ENCODE assay signal across 9 mouse cellular contexts in genomic region chr14:40949047-40949446, GRCm38 (mm10). TPM values are rescaled to one million over a fixed set of nuclear protein-coding genes. Genes with fewer than 3 reads are reported as not detected.
DNase-seq lines count a peak whose midpoint lies in the region; ATAC-seq and TF ChIP-seq lines count a peak whose summit lies in the region.
"Had no signal": no experiment of that assay in that cellular context is flagged by ENCODE, and none has a peak within 500 bp of the region (broad histone marks: within the 10 kb centered on the region; RNA-seq: fewer than 3 reads in every experiment).

No protein-coding gene starts in this region.

- H3K36me3 ChIP-seq in forebrain, embryonic 10.5 days (replicated peaks) = peaks cover 52% of the 10 kb centered on the region
- 0 out of 2 replicates have a peak, but pooled peaks cover 4% of the 10 kb centered on the region for H3K36me3 ChIP-seq in forebrain, postnatal 0 days (ENCODE audit: insufficient read depth)
- 0 out of 2 replicates have a peak, but pooled peaks cover 4% of the 10 kb centered on the region for H3K36me3 ChIP-seq in lung, embryonic 14.5 days (ENCODE audit: insufficient read depth)
- no peaks in the 10 kb centered on the region for H3K36me3 ChIP-seq in forebrain, embryonic 11.5 days (ENCODE audit: control insufficient read depth, insufficient read depth, low read length)
- H3K36me3 ChIP-seq in midbrain, embryonic 16.5 days (ENCODE audit: control insufficient read depth, insufficient read depth, low read length) = no peaks in the 10 kb centered on the region

- ATAC-seq in forebrain, postnatal 0 days = no peak
- ATAC-seq in lung, embryonic 14.5 days (ENCODE audit: insufficient read depth) = no peak
- ATAC-seq in forebrain, embryonic 11.5 days (replicated peaks; ENCODE audit: low FRiP score) = peak; percentile 67
- ATAC-seq in midbrain, embryonic 16.5 days = no peak; the same call in 1 of the 2 replicates

- no peak overlapping the region for H3K9ac ChIP-seq in forebrain, postnatal 0 days
- H3K9ac ChIP-seq in lung, embryonic 14.5 days = no peak overlapping the region
- no peak overlapping the region for H3K9ac ChIP-seq in forebrain, embryonic 11.5 days (ENCODE audit: low read length)
- no peak overlapping the region for H3K9ac ChIP-seq in midbrain, embryonic 16.5 days (ENCODE audit: low read depth, low read length)

- DNase-seq in forebrain, embryonic 10.5 days (ENCODE audit: extremely low spot score, low spot score) = no peak
- DNase-seq in forebrain, postnatal 0 days = no peak
- no peak for DNase-seq in lung, embryonic 14.5 days
- no peak for DNase-seq in lung, postnatal 10 days
- no peak for DNase-seq in forebrain, embryonic 11.5 days (ENCODE audit: low spot score)
- DNase-seq in MN1 (ENCODE audit: low spot score) = no peak
- DNase-seq in c-Kit-positive CD71-positive TER-119-positive erythroid progenitor cells, embryonic 14.5 days (ENCODE audit: low spot score) = no peak

- H3K4me2 ChIP-seq in forebrain, postnatal 0 days (ENCODE audit: low read depth) = no peak overlapping the region
- H3K4me2 ChIP-seq in lung, embryonic 14.5 days = no peak overlapping the region
- H3K4me2 ChIP-seq in forebrain, embryonic 11.5 days (ENCODE audit: low read depth, low read length, severe bottlenecking) = no peak overlapping the region
- no peak overlapping the region for H3K4me2 ChIP-seq in midbrain, embryonic 16.5 days (ENCODE audit: low read length)

- no peak for TF ChIP-seq CTCF in forebrain, postnatal 0 days (IDR thresholded peaks at IDR 0.05; ENCODE audit: low read depth)
- TF ChIP-seq CTCF in lung, embryonic 14.5 days (IDR thresholded peaks at IDR 0.05; ENCODE audit: low read depth) = no peak

- peaks cover 63% of the 10 kb centered on the region for H3K4me1 ChIP-seq in forebrain, embryonic 10.5 days
- H3K4me1 ChIP-seq in forebrain, postnatal 0 days (ENCODE audit: insufficient read depth) = 0 out of 2 replicates have a peak, but pooled peaks cover 3% of the 10 kb centered on the region
- peaks cover 23% of the 10 kb centered on the region for H3K4me1 ChIP-seq in lung, embryonic 14.5 days (ENCODE audit: insufficient read depth)
- H3K4me1 ChIP-seq in forebrain, embryonic 11.5 days (replicated peaks; ENCODE audit: control insufficient read depth, insufficient read depth, low read length) = peaks cover 9% of the 10 kb centered on the region
- H3K4me1 ChIP-seq in midbrain, embryonic 16.5 days (ENCODE audit: control insufficient read depth, insufficient read depth, low read length) = peaks cover 22% of the 10 kb centered on the region

- no peaks in the 10 kb centered on the region for H3K9me3 ChIP-seq in forebrain, embryonic 10.5 days
- H3K9me3 ChIP-seq in forebrain, postnatal 0 days (ENCODE audit: low read length) = no peaks in the 10 kb centered on the region
- H3K9me3 ChIP-seq in lung, embryonic 14.5 days (ENCODE audit: low read depth, low read length) = no peaks in the 10 kb centered on the region
- no peaks in the 10 kb centered on the region for H3K9me3 ChIP-seq in forebrain, embryonic 11.5 days (ENCODE audit: control insufficient read depth, low read length)
- no peaks in the 10 kb centered on the region for H3K9me3 ChIP-seq in midbrain, embryonic 16.5 days (replicated peaks; ENCODE audit: control insufficient read depth, low read length, poor library complexity, severe bottlenecking)

- H3K27me3 ChIP-seq in forebrain, embryonic 10.5 days (ENCODE audit: poor library complexity, severe bottlenecking) = no peaks in the 10 kb centered on the region
- H3K27me3 ChIP-seq in forebrain, postnatal 0 days (ENCODE audit: insufficient read depth, low read length) = no peaks in the 10 kb centered on the region
- H3K27me3 ChIP-seq in lung, embryonic 14.5 days (ENCODE audit: insufficient read depth, low read length) = no peaks in the 10 kb centered on the region
- no peaks in the 10 kb centered on the region for H3K27me3 ChIP-seq in forebrain, embryonic 11.5 days (ENCODE audit: control insufficient read depth, insufficient read depth, low read length)
- no peaks in the 10 kb centered on the region for H3K27me3 ChIP-seq in midbrain, embryonic 16.5 days (ENCODE audit: control insufficient read depth, insufficient read depth, low read depth, low read length)

- no peak overlapping the region for H3K4me3 ChIP-seq in forebrain, embryonic 10.5 days
- no peak overlapping the region for H3K4me3 ChIP-seq in forebrain, postnatal 0 days (ENCODE audit: low read depth, low read length)
- H3K4me3 ChIP-seq in lung, embryonic 14.5 days (ENCODE audit: low read depth, low read length) = no peak overlapping the region
- no peak overlapping the region for H3K4me3 ChIP-seq in forebrain, embryonic 11.5 days (ENCODE audit: low read depth, low read length)
- no peak overlapping the region for H3K4me3 ChIP-seq in midbrain, embryonic 16.5 days (ENCODE audit: low read depth, low read length)

- whole genome bisulfite sequencing in forebrain, embryonic 10.5 days = 51% methylated on average over 3 of the region's 3 CpGs
- WGBS in forebrain, postnatal 0 days = 25% methylated on average over 3 of the region's 3 CpGs
- 62% methylated on average over 3 of the region's 3 CpGs for WGBS in lung, embryonic 14.5 days
- 36% methylated on average over 3 of the region's 3 CpGs for WGBS in forebrain, embryonic 11.5 days
- 39% methylated on average over 3 of the region's 3 CpGs for WGBS in midbrain, embryonic 16.5 days

- H3K27ac ChIP-seq in forebrain, embryonic 10.5 days = peak overlapping the region; percentile 60
- no peak overlapping the region for H3K27ac ChIP-seq in forebrain, postnatal 0 days (ENCODE audit: low read depth, low read length)
- H3K27ac ChIP-seq in lung, embryonic 14.5 days (ENCODE audit: low read depth) = peak overlapping the region; percentile 68
- H3K27ac ChIP-seq in forebrain, embryonic 11.5 days (ENCODE audit: low read depth, low read length) = peak overlapping the region; percentile 14; the same call in 1 of the 2 replicates
- 0 out of 2 replicates have a peak overlapping the region, but pooled peaks have one; percentile 33 for H3K27ac ChIP-seq in midbrain, embryonic 16.5 days (ENCODE audit: low read length)

RNA-seq across cellular contexts. Expression of gene Tspan14, which starts 17.6 kb away (rescaled TPM):
- 89.3 and 93.9 TPM in 2 replicates for polyA plus RNA-seq in forebrain, embryonic 10.5 days (2016; fragmentation: Nextera tagmentation; extraction: Ambion mirVana)
- 42.2 and 43.8 TPM in 2 replicates for total RNA-seq in forebrain, postnatal 0 days (2014; rRNA removed)
- polyA plus RNA-seq in forebrain, postnatal 0 days (2015; fragmentation: Nextera tagmentation; extraction: Ambion mirVana) = 37.8 and 43.1 TPM in 2 replicates
- 104 and 105 TPM in 2 replicates for polyA plus RNA-seq in lung, embryonic 14.5 days (2014; fragmentation: Nextera tagmentation; extraction: Ambion mirVana)
- polyA plus RNA-seq in forebrain, embryonic 11.5 days (2014; fragmentation: Nextera tagmentation; extraction: Ambion mirVana) = 87.8 and 96.1 TPM in 2 replicates
- 61.7 and 66.1 TPM in 2 replicates for polyA plus RNA-seq in midbrain, embryonic 16.5 days (2015; fragmentation: Nextera tagmentation; extraction: Ambion mirVana)

RNA-seq across cellular contexts. Expression of gene Sh2d4b, which starts 56.0 kb away (rescaled TPM):
- 0.32 and 0.55 TPM in 2 replicates for polyA plus RNA-seq in forebrain, embryonic 10.5 days (2016; fragmentation: Nextera tagmentation; extraction: Ambion mirVana)
- total RNA-seq in forebrain, postnatal 0 days (2014; rRNA removed) = 3.9 and 8.5 TPM in 2 replicates
- polyA plus RNA-seq in forebrain, postnatal 0 days (2015; fragmentation: Nextera tagmentation; extraction: Ambion mirVana) = 0.53 and 0.98 TPM in 2 replicates
- polyA plus RNA-seq in lung, embryonic 14.5 days (2014; fragmentation: Nextera tagmentation; extraction: Ambion mirVana) = 0.74 and 0.79 TPM in 2 replicates
- polyA plus RNA-seq in forebrain, embryonic 11.5 days (2014; fragmentation: Nextera tagmentation; extraction: Ambion mirVana) = 0.96 and 1.4 TPM in 2 replicates
- 0.99 and 1.6 TPM in 2 replicates for polyA plus RNA-seq in midbrain, embryonic 16.5 days (2015; fragmentation: Nextera tagmentation; extraction: Ambion mirVana)
- total RNA-seq: megakaryocyte progenitor cell, adult 5-6 weeks had no signal
